Mouse (Mus musculus) spleen, postnatal 0 days (tissue): ENCODE data around the gene 5430419D17Rik. TPM values are rescaled to one million over a fixed set of nuclear protein-coding genes. Genes with fewer than 3 reads are reported as not detected.

ENCODE experiments used
- polyA plus RNA-seq: library from polyadenylated mRNA; unstranded; fragments of >200 nt; fragmentation: Nextera tagmentation; extraction: Ambion mirVana; gene quantifications from 2 replicates; pipeline ENCODE4 v1.2.1, GENCODE M21; 2015

The 5430419D17Rik gene
- not detected in 2 replicates for polyA plus RNA-seq

GRCm38 (mm10) chr7:131174121-131174520, at the start of gene 5430419D17Rik:
5430419D17Rik (plus strand) TSS chr7:131174402.

GRCm38 (mm10) chr7:131146214-131146613, 28.0 kb upstream of the 5430419D17Rik start, which contains the start of gene 4933402N03Rik:
4933402N03Rik (minus strand) TSS chr7:131146314.

GRCm38 (mm10) chr7:131322192-131322591, 148.0 kb downstream of the 5430419D17Rik start, which contains the start of gene Cuzd1:
Cuzd1 (minus strand) TSS chr7:131322292.

GRCm38 (mm10) chr7:131329416-131329815, 155.2 kb downstream of the 5430419D17Rik start, which contains the start of gene Fam24b:
Fam24b (minus strand) TSS chr7:131329516.

GRCm38 (mm10) chr7:131333564-131333963, 159.4 kb downstream of the 5430419D17Rik start, which contains the start of gene Fam24a:
Fam24a (plus strand) TSS chr7:131333864.

Other genes starting within 250 kb of the 5430419D17Rik start
- gene Htra1, start 238.3 kb upstream of the 5430419D17Rik start, polyA plus RNA-seq = 8.0 and 11.0 TPM in 2 replicates
- gene Dmbt1, start 142.3 kb upstream of the 5430419D17Rik start, polyA plus RNA-seq = 1.3 and 4.5 TPM in 2 replicates
- not detected in 2 replicates for gene 4933402N03Rik, start 28.1 kb upstream of the 5430419D17Rik start, polyA plus RNA-seq
- 0.30 and 0.65 TPM in 2 replicates for gene Cuzd1, start 147.9 kb downstream of the 5430419D17Rik start, polyA plus RNA-seq
- not detected in 2 replicates for gene Fam24b, start 155.1 kb downstream of the 5430419D17Rik start, polyA plus RNA-seq
- gene Fam24a, start 159.5 kb downstream of the 5430419D17Rik start, polyA plus RNA-seq = not detected in 2 replicates
- 7.0 and 7.4 TPM in 2 replicates for gene 2310057M21Rik, start 188.4 kb downstream of the 5430419D17Rik start, polyA plus RNA-seq
- gene Pstk, start 196.7 kb downstream of the 5430419D17Rik start, polyA plus RNA-seq = 26.2 and 28.2 TPM in 2 replicates
- gene Ikzf5, start 236.1 kb downstream of the 5430419D17Rik start, polyA plus RNA-seq = 11.4 and 13.3 TPM in 2 replicates
- gene Acadsb, start 236.2 kb downstream of the 5430419D17Rik start, polyA plus RNA-seq = 21.2 and 25.8 TPM in 2 replicates